Mouse (Mus musculus) ES-E14 (cell line): ENCODE measurements around the gene Prkch.

ENCODE experiments used
- CHD2 ChIP-seq: IDR thresholded peaks from 2 replicates; pipeline ENCODE4 v1.6.1; 2014; ENCODE audit warnings: mild to moderate bottlenecking, low read depth, low read length, inconsistent platforms
- HCFC1 ChIP-seq: IDR thresholded peaks from 2 replicates; pipeline ENCODE4 v1.6.1; 2012; ENCODE audit warnings: low read length, inconsistent platforms, borderline replicate concordance; ENCODE audit not compliant: insufficient read depth
- MAFK ChIP-seq: IDR thresholded peaks from 2 replicates; pipeline ENCODE4 v1.6.1; 2014; ENCODE audit warnings: mild to moderate bottlenecking, low read depth, low read length, inconsistent platforms; ENCODE audit not compliant: insufficient read depth
- ZNF384 ChIP-seq: IDR thresholded peaks from 2 replicates; pipeline ENCODE4 v1.6.1; 2012; ENCODE audit warnings: low read depth, low read length, inconsistent platforms

DNA sequence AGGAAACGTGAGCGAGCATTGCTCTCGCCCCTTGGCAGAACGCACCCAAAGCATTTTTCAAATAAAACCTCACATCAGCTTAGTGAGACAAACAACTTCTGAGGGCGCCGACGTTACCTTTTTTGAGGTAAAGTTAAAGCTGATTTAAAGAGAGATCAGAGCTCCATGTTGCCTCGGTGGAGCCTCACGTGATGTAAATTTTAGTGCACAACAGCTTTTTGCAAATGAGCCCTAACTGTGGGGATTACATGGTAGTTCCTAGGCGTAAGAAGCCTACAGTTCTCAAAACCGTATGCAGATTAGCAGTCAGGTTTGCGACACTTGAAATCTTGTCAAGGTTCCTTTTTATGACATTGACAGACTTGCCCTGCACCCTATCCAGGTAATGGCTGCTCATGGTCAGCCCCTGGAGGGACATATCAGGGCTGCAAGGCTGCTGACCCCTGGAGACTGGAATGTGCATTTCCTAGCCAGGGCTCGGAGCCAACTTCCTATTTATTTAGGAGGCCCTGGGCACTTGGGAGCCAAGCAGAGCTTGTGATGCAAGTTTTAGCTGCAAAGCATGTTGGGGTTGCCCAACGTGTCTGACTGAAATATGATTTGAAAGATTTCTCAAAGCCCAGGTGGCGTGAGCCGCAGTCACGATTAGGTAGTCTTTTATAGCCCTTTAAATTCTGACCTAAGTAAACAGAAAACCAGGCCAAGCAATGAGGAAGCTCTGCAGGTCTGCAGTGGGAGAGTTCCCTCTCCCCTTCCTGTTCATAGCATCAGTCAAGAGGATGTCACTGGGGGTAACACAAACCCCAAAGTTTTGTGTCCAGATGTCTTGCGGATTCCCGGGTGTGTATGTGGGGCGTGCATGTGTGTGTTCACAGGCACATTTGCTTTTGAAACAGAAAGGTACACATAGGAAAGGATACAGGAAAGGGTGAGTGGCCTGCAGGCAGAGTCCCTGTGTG, 102.8 kb downstream of the Prkch start:
- TF ChIP-seq HCFC1 (no peak), MAFK (no peak), ZNF384 (no peak), CHD2 (no peak)
